Mouse (Mus musculus) megakaryocyte, embryonic 14.5 days (primary cell): Measurements from ENCODE around the gene Ms4a5. TPM values are rescaled to one million over a fixed set of nuclear protein-coding genes. Genes with fewer than 3 reads are reported as not detected.
"Not testable (repeated sequence)": the region's sequence is repeated elsewhere in the genome, so short reads cannot be mapped to it uniquely, and the experiment has no call there.

ENCODE experiments used
- H3K27me3 ChIP-seq: replicated peaks from 2 replicates; pipeline ENCODE3; 2012; ENCODE audit warnings: inconsistent platforms
- H3K36me3 ChIP-seq: replicated peaks from 2 replicates; pipeline ENCODE3; 2012; ENCODE audit warnings: low read length, inconsistent platforms, mixed read lengths
- H3K4me1 ChIP-seq: 2 replicates; pipeline ENCODE4 v1.6.1; 2012; ENCODE audit warnings: inconsistent platforms
- H3K4me3 ChIP-seq: replicated peaks from 2 replicates; pipeline ENCODE3; 2012; ENCODE audit warnings: moderate library complexity, mild to moderate bottlenecking, inconsistent platforms
- H3K9me3 ChIP-seq: 2 replicates; pipeline ENCODE4 v1.6.1; 2012; ENCODE audit warnings: inconsistent platforms
- FLI1 ChIP-seq: IDR thresholded peaks from 2 replicates; pipeline ENCODE4 v1.6.1; 2012; ENCODE audit warnings: low read length, inconsistent platforms, mixed read lengths
- GATA1 ChIP-seq: IDR thresholded peaks from 3 replicates; pipeline ENCODE4 v1.6.1; 2012; ENCODE audit warnings: mixed read lengths, low read length, inconsistent platforms, borderline replicate concordance
- polyA plus RNA-seq: library from polyadenylated mRNA; stranded (reverse); fragments of >175 nt; gene quantifications from 2 replicates; pipeline ENCODE4 v1.2.3, GENCODE M21; 2012; ENCODE audit warnings: low replicate concordance; ENCODE audit not compliant: insufficient read depth

The Ms4a5 gene
- polyA plus RNA-seq, 1 experiment, result not detected

- no peaks in the 10 kb centered on the region for H3K27me3 ChIP-seq
- TF ChIP-seq FLI1 (no peak), GATA1 (no peak)
- H3K9me3 ChIP-seq, result no peaks in the 10 kb centered on the region
- H3K36me3 ChIP-seq, result no peaks in the 10 kb centered on the region
- H3K4me3 ChIP-seq, result no peak within 1 kb of the TSS
- no peaks in the 10 kb centered on the region for H3K4me1 ChIP-seq
Observed at GRCm38 (mm10) chr19:11266052-11266845, 17.4 kb downstream of the Ms4a5 start, which contains the start of gene Ms4a1. TSS of gene Ms4a1 (minus strand) at chr19:11266241.

DNA sequence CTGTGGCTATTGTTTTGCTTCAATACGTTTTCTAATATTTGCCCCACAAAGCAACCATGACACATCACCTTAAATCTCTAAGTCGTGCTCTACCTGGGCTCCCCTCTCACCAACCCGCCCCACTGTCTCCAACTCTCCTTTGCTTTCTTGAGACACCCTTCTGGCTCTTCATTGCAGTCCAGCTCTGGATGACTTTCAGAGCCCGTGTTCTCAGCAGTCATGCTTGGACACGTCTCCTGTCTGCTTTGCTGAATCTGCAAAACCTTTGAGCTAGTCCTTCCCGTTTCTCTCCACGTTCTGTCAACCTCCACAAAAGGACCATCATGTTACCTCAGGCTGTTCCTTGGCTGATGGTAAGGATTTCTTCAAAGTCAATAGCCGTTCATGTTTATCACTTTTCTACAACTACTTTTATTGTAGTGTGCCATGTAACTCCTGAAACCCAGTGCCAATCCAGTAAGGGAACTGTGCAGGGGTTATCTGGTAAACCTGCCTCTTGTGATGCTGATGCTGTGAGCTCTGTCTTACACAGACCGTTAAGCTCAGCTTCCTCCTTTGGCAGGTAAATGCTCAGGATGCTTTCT, 19.0 kb downstream of the Ms4a5 start:
- Histone ChIP-seq H3K27me3 (no peaks in the 10 kb centered on the region), H3K4me1 (no peaks in the 10 kb centered on the region), H3K4me3 (no peak overlapping the region), H3K9me3 (no peaks in the 10 kb centered on the region), H3K36me3 (no peaks in the 10 kb centered on the region)
- no peak for TF ChIP-seq FLI1
- TF ChIP-seq GATA1, result no peak

DNA sequence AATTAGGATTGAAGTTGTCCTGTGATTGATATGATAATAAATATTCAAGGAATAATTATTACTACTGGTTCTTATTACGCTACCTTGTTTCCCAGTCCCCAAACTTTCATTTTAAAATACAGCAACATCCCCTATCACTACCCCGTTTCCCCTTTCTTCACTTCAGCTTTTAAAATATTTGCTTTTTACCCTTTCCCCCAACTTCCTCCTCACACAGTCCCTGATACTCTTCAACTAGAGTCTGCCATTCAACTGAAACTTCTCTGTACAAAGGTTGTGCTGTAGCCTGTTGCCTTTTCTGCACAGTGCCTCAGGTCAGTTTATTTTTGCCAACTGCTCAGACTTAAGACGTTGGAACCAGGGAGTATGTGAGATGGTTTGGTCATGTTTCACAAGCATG, 20.1 kb downstream of the Ms4a5 start:
- Histone ChIP-seq H3K36me3 (no peaks in the 10 kb centered on the region), H3K9me3 (no peaks in the 10 kb centered on the region), H3K4me3 (no peak overlapping the region), H3K27me3 (no peaks in the 10 kb centered on the region), H3K4me1 (no peaks in the 10 kb centered on the region)
- TF ChIP-seq GATA1 (no peak), FLI1 (no peak)

- H3K27me3 ChIP-seq, H3K4me3 ChIP-seq, H3K9me3 ChIP-seq, H3K36me3 ChIP-seq, H3K4me1 ChIP-seq: not testable (repeated sequence)
Observed at GRCm38 (mm10) chr19:11262932-11263331, 20.7 kb downstream of the Ms4a5 start.

DNA sequence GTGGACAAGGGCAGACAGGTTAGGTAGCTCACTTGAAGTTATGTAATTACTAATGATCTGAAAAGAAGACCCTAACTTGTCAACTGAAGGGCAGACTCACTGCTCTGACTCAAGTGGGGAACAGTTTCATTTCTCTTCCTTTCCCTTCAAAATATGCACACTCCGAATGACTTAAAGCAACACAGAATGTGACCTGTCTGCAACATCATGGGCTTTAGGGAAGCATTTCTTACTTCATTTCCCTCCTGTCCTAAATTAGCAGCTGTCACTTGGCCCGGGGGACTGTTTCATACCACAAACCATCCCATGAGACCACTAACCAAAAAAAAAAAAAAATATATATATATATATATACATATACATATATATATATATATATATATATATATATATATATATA, 22.2 kb downstream of the Ms4a5 start:
- TF ChIP-seq FLI1 (no peak), GATA1 (no peak)
- Histone ChIP-seq H3K36me3 (no peaks in the 10 kb centered on the region), H3K4me1 (no peaks in the 10 kb centered on the region), H3K4me3 (no peak overlapping the region), H3K27me3 (no peaks in the 10 kb centered on the region), H3K9me3 (no peaks in the 10 kb centered on the region)

DNA sequence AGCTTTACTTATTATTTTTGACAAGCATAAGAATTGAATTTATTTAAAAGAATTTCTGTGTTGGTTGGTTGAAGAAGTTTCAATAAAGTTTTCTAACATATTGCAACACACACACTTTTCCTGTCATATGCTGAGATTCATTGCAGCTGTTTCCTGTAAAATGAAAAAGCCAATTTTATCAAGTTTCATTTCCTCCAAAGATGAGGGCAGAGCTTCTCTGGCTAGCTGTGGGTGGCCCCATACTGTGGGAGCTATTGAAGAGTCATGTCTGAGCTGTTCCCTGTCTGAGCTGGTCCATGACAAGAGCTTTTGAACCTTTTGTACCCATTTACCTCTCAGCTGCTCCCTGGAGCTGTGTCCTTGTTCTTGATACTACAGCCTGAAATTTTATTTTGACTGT, 39.4 kb downstream of the Ms4a5 start:
- TF ChIP-seq GATA1, result no peak
- no peak for TF ChIP-seq FLI1
- Histone ChIP-seq H3K36me3 (no peaks in the 10 kb centered on the region), H3K9me3 (no peaks in the 10 kb centered on the region), H3K4me1 (no peaks in the 10 kb centered on the region), H3K4me3 (no peak overlapping the region), H3K27me3 (no peaks in the 10 kb centered on the region)

DNA sequence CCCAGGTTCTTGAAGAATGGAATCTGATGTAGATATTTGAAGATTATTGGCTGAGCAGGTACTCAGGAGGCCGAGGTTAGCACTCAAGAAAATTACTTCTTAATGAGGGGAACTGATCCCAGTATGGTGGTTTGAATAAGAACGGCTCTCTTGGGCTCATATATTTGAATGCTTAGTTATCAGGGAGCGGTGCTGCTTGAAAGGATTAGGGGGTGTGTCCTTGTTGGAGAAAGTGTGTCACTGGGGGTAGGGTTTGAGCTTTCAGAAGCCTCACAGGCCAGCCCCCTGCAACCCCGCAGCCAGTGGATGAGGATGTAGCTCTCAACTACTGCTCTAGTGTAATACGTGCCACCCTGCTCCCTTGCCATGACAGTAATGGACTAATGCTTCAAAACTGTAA, 41.1 kb downstream of the Ms4a5 start:
- Histone ChIP-seq H3K4me3 (no peak overlapping the region), H3K9me3 (no peaks in the 10 kb centered on the region), H3K4me1 (no peaks in the 10 kb centered on the region), H3K27me3 (no peaks in the 10 kb centered on the region), H3K36me3 (no peaks in the 10 kb centered on the region)
- no peak for TF ChIP-seq FLI1
- TF ChIP-seq GATA1, result no peak

- Histone ChIP-seq H3K4me3 (no peak overlapping the region), H3K4me1 (no peaks in the 10 kb centered on the region), H3K27me3 (no peaks in the 10 kb centered on the region), H3K9me3 (no peaks in the 10 kb centered on the region), H3K36me3 (no peaks in the 10 kb centered on the region)
- TF ChIP-seq FLI1 (no peak), GATA1 (no peak)
Observed at GRCm38 (mm10) chr19:11235820-11236219, 47.9 kb downstream of the Ms4a5 start.

- Histone ChIP-seq H3K27me3 (no peaks in the 10 kb centered on the region), H3K4me3 (no peak overlapping the region), H3K9me3 (no peaks in the 10 kb centered on the region), H3K36me3 (no peaks in the 10 kb centered on the region), H3K4me1 (no peaks in the 10 kb centered on the region)
- TF ChIP-seq FLI1 (no peak), GATA1 (no peak)
Observed at GRCm38 (mm10) chr19:11234921-11235735, 48.5 kb downstream of the Ms4a5 start.

GRCm38 (mm10) chr19:11234244-11234643, 49.4 kb downstream of the Ms4a5 start:
- H3K27me3 ChIP-seq, result no peaks in the 10 kb centered on the region
- H3K4me3 ChIP-seq, result no peak overlapping the region
- no peak for TF ChIP-seq FLI1
- no peak for TF ChIP-seq GATA1
- no peaks in the 10 kb centered on the region for H3K9me3 ChIP-seq
- no peaks in the 10 kb centered on the region for H3K36me3 ChIP-seq
- no peaks in the 10 kb centered on the region for H3K4me1 ChIP-seq
